Mouse (Mus musculus): ENCODE data around the gene Pmm1.

DNA sequence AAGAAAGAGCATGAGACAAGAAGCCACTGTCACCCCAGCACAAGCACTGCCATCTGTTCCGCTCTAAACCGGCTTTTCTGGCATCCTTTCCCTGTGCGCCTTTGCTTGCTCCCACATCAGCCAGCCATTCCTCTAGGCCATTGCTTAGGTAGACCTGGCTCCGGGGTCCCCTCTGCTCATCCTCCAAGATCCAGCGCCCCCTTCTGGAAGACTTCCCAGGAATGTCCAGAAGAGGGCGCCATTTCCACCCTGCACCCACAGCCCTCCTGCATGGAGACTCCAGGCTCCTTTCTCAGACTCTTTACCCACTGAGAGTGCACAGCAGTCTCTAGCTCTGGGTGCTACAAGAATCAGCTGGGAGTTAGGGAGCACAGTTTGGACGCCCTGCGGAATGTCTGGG lies 4.3 kb downstream of the Pmm1 start:
- TF ChIP-seq POLR2A (IDR thresholded peaks at IDR 0.05; ENCODE audit: low read depth, low read length), result no peak
- no peak for TF ChIP-seq USF2 (conservative IDR thresholded peaks at IDR 0.05; ENCODE audit: low read depth, low read length)
- no peak; the same call in 1 of the 2 replicates for TF ChIP-seq ZC3H11A (IDR thresholded peaks at IDR 0.05; ENCODE audit: low read depth, low read length)
- no peak for TF ChIP-seq CHD2 (IDR thresholded peaks at IDR 0.05; ENCODE audit: low read length)
- no peak for TF ChIP-seq E2F4 (IDR thresholded peaks at IDR 0.05; ENCODE audit: insufficient replicate concordance, low read depth, low read length)
- no peak for TF ChIP-seq EP300 (IDR thresholded peaks at IDR 0.05; ENCODE audit: low read length)
- TF ChIP-seq MYC (IDR thresholded peaks at IDR 0.05; ENCODE audit: low read depth, low read length), result no peak
- peak; percentile 69 to 100 for TF ChIP-seq CTCF (conservative IDR thresholded peaks at IDR 0.05 in 1 of 2, IDR thresholded peaks at IDR 0.05 in 1 of 2; ENCODE audit: low read depth in 2 of 2, low read length in 2 of 2)
- no peak for TF ChIP-seq KAT2A (IDR thresholded peaks at IDR 0.05; ENCODE audit: insufficient replicate concordance, low read length)
- TF ChIP-seq NELFE (IDR thresholded peaks at IDR 0.05; ENCODE audit: low read depth, low read length), result no peak; the same call in 1 of the 2 replicates
- TF ChIP-seq SMC3 (IDR thresholded peaks at IDR 0.05; ENCODE audit: low read depth, low read length), result peak; percentile 83
